Mouse (Mus musculus) hindbrain, embryonic 11.5 days (tissue): ENCODE measurements around the gene Coro2a. TPM values are rescaled to one million over a fixed set of nuclear protein-coding genes. Genes with fewer than 3 reads are reported as not detected.

Experiments used
- ATAC-seq: fragments of 200-750 bp; cut with Nextera tagmentation; 2 replicates; pipeline ENCODE4 v1.8.0; 2017; ENCODE audit warnings: mild to moderate bottlenecking, moderate TSS enrichment, moderate library complexity; ENCODE audit not compliant: low FRiP score
- DNase-seq: peaks from one replicate; pipeline ENCODE4 v3.0.0-alpha.2; 2015; ENCODE audit warnings: low spot score
- H3K27ac ChIP-seq: fragments of 300-500 bp; sonication (generic); 2 replicates; pipeline ENCODE4 v1.5.1; 2014; ENCODE audit warnings: mild to moderate bottlenecking, low read depth, low read length
- H3K27me3 ChIP-seq: fragments of 300-500 bp; sonication (generic); 2 replicates; pipeline ENCODE4 v1.6.1; 2014; ENCODE audit warnings: mild to moderate bottlenecking, low read length, moderate library complexity, mixed read lengths; ENCODE audit not compliant: control insufficient read depth, insufficient read depth
- H3K36me3 ChIP-seq: fragments of 300-500 bp; sonication (generic); 2 replicates; pipeline ENCODE4 v1.6.1; 2014; ENCODE audit warnings: mild to moderate bottlenecking, low read length, moderate library complexity, mixed read lengths; ENCODE audit not compliant: control insufficient read depth, insufficient read depth
- H3K4me1 ChIP-seq: fragments of 300-500 bp; sonication (generic); replicated peaks from 2 replicates; pipeline ENCODE4 v1.6.1; 2014; ENCODE audit warnings: low read length, mixed read lengths; ENCODE audit not compliant: control insufficient read depth, insufficient read depth
- H3K4me2 ChIP-seq: fragments of 300-500 bp; sonication (generic); replicated peaks from 2 replicates; pipeline ENCODE4 v1.6.1; 2014; ENCODE audit warnings: mild to moderate bottlenecking, low read depth, low read length
- H3K4me3 ChIP-seq: fragments of 300-500 bp; sonication (generic); 2 replicates; pipeline ENCODE4 v1.5.1; 2014; ENCODE audit warnings: low read depth, low read length
- H3K9ac ChIP-seq: fragments of 300-500 bp; sonication (generic); 2 replicates; pipeline ENCODE4 v1.6.1; 2014; ENCODE audit warnings: low read depth, low read length
- H3K9me3 ChIP-seq: fragments of 300-500 bp; sonication (generic); 2 replicates; pipeline ENCODE4 v1.6.1; 2016; ENCODE audit warnings: low read length; ENCODE audit not compliant: control insufficient read depth
- WGBS: fragments of 180-500 bp; shearing (Covaris S2); extraction: QIAGEN DNeasy Blood & Tissue Kit; methylation state at CpG from one replicate; pipeline ENCODE4 v1.1.7; 2014; 5-methylcytosine and 5-hydroxymethylcytosine counted together
- polyA plus RNA-seq: library from polyadenylated mRNA; unstranded; fragments of >200 nt; fragmentation: Nextera tagmentation; extraction: Ambion mirVana; gene quantifications from 2 replicates; pipeline ENCODE4 v1.2.1, GENCODE M21; 2014

Coro2a gene
- polyA plus RNA-seq, 1 experiment from 2014 or later, result 3.6 TPM

DNA sequence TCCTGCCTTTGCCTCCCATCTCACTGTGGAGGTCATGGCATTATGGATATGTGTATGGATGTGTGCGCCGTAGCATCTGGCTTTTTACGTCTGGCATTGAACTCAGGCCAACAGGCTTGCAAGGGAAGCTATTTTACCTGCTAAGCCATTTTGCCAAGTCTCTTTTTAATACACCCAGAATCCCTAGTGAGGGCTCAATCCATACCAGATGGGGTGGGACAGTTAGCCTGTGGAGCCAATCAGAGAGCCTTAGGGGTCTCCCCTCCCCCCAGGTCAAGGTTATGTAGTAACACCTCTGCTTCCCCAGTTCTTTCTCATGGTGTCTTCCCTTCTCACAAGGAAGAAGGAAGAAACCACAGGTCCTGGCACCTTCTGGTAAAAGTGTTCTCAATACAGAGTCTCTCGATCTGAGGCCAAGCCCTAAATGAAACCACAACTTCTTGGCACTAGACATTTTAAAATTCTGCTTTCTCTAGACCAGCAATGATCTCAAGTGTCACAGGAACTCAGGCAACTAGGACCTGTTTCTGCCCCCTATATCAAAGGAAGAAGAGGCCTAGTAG lies 36.5 kb downstream of the Coro2a start:
- WGBS, result 95% methylated on average over 4 of the region's 4 CpGs
- H3K36me3 ChIP-seq, result no peaks in the 10 kb centered on the region

DNA sequence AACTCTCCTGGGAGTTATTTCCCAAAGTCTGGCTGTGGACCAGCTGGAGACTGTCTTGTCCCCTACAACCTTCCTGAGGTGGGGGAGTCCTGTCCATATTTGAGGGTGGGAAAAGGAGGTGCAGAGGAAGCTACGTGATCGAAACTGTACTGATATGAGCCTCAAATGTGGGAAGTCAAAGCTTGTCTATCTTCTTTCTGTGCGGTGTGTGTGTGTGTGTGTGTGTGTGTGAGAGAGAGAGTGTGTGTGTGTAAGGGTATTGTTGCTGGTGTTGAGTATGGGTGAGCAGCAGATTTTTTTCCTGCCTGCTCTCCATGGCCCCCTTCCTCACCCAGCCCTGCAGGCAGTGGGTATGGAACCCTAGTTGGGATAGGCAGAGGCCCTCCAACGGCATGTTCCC lies 37.8 kb downstream of the Coro2a start:
- WGBS, result 89% methylated on average over 4 of the region's 4 CpGs

More for the DNA sequence above, 36.5 kb downstream of the Coro2a start:
- Histone ChIP-seq H3K4me3 (no peak overlapping the region), H3K4me2 (no peak overlapping the region), H3K27ac (no peak overlapping the region), H3K4me1 (no peaks in the 10 kb centered on the region), H3K9me3 (no peaks in the 10 kb centered on the region), H3K9ac (no peak overlapping the region), H3K27me3 (no peaks in the 10 kb centered on the region)
- DNase-seq (no peak), ATAC-seq (no peak)

DNA sequence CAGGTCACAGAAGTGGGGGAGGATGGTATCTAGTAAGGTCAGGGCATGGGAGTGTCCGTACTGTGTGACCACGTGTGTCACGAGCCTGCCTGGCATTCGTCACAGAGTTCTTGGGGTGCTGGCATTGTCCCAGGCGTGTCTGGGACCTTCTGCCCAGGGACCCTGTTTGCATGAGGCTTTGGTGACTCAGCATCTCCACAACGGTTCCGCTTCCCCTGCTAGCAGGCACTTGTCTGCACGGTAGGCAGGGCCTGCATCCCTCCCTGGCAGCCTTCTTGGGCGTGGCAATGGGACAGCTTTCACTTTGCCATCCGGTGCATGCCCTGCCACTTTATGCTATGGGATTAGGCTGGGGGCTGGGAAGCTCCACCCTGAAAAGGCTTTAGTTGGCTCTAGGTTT lies 38.2 kb downstream of the Coro2a start:
- no peak overlapping the region for H3K4me3 ChIP-seq
- WGBS, result 70% methylated on average over 10 of the region's 10 CpGs

More for the DNA sequence above, 37.8 kb downstream of the Coro2a start:
- no peaks in the 10 kb centered on the region for H3K27me3 ChIP-seq
- DNase-seq, result no peak
- ATAC-seq, result no peak
- no peaks in the 10 kb centered on the region for H3K9me3 ChIP-seq
- H3K27ac ChIP-seq, result no peak overlapping the region
- H3K36me3 ChIP-seq, result no peaks in the 10 kb centered on the region
- H3K4me2 ChIP-seq, result no peak overlapping the region
- no peak overlapping the region for H3K4me3 ChIP-seq
- H3K4me1 ChIP-seq, result no peaks in the 10 kb centered on the region
- H3K9ac ChIP-seq, result no peak overlapping the region

DNA sequence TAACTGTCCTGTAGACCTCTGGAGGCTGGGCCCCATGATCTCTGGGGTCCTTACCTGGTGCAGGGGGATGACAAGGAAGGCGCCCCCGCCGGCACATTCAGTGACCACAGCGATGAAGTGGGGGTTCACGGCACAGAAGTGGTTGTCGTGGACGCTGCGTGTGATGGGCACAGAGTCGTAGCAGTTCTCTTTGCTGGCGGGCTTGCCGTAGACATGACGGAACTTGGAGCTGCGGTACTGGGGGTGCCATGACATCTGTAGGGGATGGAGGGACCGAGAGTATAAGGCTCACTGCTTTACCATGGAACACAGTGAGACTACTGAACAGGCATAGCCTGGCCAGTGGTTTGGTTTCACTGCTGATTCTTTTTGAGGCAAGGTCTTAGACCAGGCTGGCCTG lies 39.2 kb downstream of the Coro2a start:
- ATAC-seq (no peak), DNase-seq (no peak)
- Histone ChIP-seq H3K27ac (no peak overlapping the region), H3K9me3 (no peaks in the 10 kb centered on the region), H3K4me2 (no peak overlapping the region), H3K9ac (no peak overlapping the region), H3K36me3 (no peaks in the 10 kb centered on the region), H3K4me3 (no peak overlapping the region), H3K4me1 (no peaks in the 10 kb centered on the region), H3K27me3 (no peaks in the 10 kb centered on the region)
- 97% methylated on average over 14 of the region's 14 CpGs for WGBS

More for the DNA sequence above, 38.2 kb downstream of the Coro2a start:
- no peaks in the 10 kb centered on the region for H3K9me3 ChIP-seq
- no peak overlapping the region for H3K4me2 ChIP-seq
- no peak for DNase-seq
- H3K27me3 ChIP-seq, result no peaks in the 10 kb centered on the region
- ATAC-seq, result no peak
- H3K36me3 ChIP-seq, result no peaks in the 10 kb centered on the region
- no peak overlapping the region for H3K27ac ChIP-seq
- H3K4me1 ChIP-seq, result no peaks in the 10 kb centered on the region
- H3K9ac ChIP-seq, result no peak overlapping the region

DNA sequence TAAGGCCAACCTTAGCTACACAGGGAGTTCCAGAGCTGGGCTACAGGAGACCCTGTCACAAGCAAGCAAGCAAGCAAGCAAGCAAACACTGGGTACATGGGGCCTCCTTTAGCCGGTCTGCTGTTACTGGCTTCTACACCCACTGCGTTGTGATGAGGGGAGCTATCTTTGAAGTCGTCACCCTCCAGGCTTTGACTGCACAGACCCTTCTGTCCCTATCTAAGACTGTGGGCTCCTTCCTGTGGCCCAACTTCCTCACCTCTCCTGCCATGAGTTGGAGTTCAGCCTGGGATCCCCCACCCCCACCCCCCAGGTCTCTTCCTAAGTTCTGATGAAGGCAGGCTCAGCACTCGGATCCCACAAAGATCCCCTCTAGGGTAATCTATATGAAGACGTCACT lies 40.0 kb downstream of the Coro2a start:
- Histone ChIP-seq H3K4me3 (no peak overlapping the region), H3K4me1 (no peaks in the 10 kb centered on the region), H3K36me3 (no peaks in the 10 kb centered on the region), H3K9ac (no peak overlapping the region), H3K9me3 (no peaks in the 10 kb centered on the region), H3K27ac (no peak overlapping the region), H3K27me3 (no peaks in the 10 kb centered on the region), H3K4me2 (no peak overlapping the region)
- WGBS, result 81% methylated on average over 5 of the region's 5 CpGs
- no peak for ATAC-seq
- no peak for DNase-seq

DNA sequence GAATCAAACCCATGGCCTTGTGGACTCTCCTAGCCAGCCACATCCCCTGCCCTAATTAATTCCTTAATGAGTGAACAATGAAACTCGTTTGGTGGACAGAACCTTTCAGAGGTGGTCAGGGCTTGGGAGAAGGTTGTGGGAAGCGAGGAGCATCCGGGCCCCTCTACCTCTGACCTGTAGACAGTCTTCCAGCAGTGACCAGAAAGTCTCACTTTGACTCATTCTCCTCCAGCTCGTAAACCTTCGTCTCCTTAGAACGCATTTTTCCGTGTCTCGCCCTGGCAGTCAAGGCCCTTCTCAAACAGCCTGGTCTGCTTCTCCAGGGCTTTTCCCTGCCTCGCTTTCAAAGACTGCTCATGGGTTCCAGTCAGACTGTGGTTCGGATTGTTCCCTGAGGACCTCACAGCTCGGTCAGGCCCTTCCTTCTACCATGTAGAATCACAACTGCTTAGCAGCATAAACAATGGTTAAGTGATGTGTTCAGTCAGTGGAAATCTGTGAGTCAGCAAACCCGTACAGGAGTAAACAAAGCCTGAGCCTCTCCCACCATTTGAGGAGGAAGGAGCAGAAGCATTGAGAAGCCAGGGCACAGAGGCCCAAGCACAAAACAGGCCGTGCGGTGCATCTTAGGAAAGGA lies 41.8 kb downstream of the Coro2a start:
- H3K4me2 ChIP-seq, result no peak overlapping the region
- no peak for DNase-seq
- H3K27me3 ChIP-seq, result no peaks in the 10 kb centered on the region
- ATAC-seq, result no peak
- no peaks in the 10 kb centered on the region for H3K4me1 ChIP-seq
- no peaks in the 10 kb centered on the region for H3K36me3 ChIP-seq
- no peak overlapping the region for H3K9ac ChIP-seq
- no peaks in the 10 kb centered on the region for H3K9me3 ChIP-seq
- no peak overlapping the region for H3K4me3 ChIP-seq
- H3K27ac ChIP-seq, result no peak overlapping the region
- 81% methylated on average over 14 of the region's 14 CpGs for WGBS

DNA sequence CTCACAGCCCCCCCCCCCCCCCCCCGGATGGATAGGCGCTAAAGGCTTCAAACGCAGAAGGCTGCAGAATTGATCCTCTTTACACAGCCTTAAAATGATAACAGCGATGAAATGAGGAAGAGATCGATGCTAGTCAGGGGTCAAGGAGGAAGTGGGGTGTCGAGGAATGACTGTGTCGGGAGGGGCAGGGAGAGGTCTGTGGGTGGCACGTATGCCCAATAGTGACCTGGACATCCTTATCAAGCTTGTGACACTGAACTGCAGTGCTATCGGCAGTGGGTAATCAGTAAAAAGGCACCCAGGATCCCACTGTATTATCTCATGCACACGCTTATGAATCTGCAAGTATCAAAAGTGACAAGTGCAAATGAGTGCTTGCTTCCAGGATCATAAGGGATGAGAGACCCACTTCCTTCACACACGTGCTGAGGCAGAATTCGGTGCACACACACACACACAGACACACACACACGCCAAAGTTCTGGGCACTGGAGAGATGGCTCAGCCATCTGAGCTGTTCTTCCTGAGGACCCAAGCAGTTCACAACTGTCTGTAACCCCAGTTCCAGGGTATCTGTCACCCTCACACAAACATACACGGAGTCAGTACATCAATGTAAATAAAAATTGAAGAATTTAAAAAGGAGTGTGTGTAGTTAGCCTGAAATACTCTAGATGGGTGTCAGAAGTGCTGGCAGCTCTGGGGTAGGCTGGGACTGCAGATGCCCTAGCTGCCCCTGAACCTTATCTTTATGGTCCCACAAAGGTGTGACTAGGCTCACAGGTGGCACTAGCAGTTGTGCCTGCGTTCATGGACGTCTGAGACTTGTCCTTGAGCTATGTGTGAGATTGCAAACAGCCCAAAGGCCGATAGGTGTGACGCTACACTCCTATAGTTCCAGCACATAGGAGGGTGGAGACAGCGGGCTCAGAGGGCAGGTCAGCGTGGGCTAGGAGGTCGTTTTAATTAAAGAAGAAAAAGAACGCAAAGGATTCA lies 43.0 kb downstream of the Coro2a start:
- Histone ChIP-seq H3K4me3 (no peak overlapping the region), H3K36me3 (no peaks in the 10 kb centered on the region), H3K9me3 (no peaks in the 10 kb centered on the region), H3K27me3 (no peaks in the 10 kb centered on the region), H3K9ac (no peak overlapping the region), H3K4me1 (no peaks in the 10 kb centered on the region), H3K27ac (no peak overlapping the region), H3K4me2 (no peak overlapping the region)
- WGBS, result 82% methylated on average over 22 of the region's 22 CpGs
- DNase-seq, result no peak
- no peak for ATAC-seq

DNA sequence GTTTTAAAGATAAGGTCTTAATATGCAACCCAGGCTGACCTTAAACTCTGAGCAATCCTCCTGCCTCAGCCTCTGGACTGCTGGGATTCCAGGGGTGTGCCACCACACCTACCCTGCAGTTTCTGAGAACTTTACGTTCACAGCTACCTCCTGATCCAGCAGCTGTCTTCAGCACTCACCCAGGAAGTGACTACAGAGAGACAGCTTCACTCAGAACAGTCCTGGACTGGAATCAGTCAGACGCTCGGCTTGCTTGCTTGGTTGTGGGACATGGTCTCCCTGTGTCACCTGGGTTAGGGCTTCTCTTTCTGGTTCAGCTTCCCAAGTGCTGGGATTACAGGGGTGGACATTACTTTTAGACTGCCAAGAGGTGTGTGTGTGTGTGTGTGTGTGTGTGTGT lies 45.1 kb downstream of the Coro2a start:
- Histone ChIP-seq H3K4me3 (no peak overlapping the region), H3K4me2 (no peak overlapping the region), H3K9me3 (no peaks in the 10 kb centered on the region), H3K27ac (no peak overlapping the region), H3K27me3 (no peaks in the 10 kb centered on the region), H3K36me3 (no peaks in the 10 kb centered on the region), H3K9ac (no peak overlapping the region), H3K4me1 (no peaks in the 10 kb centered on the region)
- ATAC-seq (no peak), DNase-seq (no peak)
- WGBS, result 80% methylated on average over 3 of the region's 3 CpGs
